Mouse (Mus musculus): ENCODE data around the gene Clns1a. TPM values are rescaled to one million over a fixed set of nuclear protein-coding genes. Genes with fewer than 3 reads are reported as not detected.
A peak's percentile ranks its signal among the peaks of the same experiment; 100 is the strongest.

The Clns1a gene
- total RNA-seq, 2 experiments from 2014 or later, result 82.2 to 84.6 TPM

DNA sequence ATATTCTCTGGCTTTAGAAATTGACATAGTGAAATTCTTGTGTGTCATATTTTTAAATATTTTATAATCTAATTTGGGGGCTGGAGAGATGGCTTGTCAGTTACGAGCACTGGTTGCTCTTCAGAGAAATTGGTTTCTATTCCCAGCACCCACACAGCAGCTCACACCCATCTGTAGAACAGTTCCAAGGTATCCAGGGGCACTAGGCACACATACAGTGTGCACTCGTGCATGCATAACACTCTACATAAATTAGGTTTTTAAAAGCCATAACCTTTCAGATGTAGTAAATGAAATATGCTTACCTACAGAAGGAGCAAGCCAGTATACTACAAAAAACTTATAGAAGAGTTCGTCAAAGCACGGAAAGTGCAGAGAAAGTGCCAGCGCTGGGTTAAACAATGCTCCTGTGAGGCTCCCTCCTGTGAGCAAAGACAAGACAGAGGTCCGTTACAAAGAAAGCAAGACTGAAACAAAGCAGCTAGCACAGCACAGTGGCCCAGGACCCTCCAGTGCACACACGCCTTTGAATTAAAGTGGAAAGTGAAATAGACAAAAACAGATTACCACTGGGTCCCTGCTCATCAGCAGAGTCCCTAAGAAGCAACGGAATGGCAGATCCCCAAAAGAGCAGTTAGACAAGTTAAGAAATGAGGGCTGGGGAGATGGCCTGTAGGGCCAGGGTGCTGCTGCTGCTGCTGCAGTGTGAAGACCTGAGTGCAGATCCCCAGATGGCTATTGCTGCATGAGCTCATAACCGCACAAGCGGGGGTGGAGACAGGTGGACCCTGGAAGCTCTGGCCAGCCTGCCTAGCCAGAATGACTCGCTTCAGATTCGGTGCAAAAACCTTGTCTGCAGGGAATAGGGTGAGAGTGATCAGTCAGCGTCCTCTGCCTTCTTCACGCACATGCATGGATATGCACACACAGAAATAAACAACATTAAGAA, 32.5 kb downstream of the Clns1a start:
- no peak for DNase-seq (ENCODE audit: extremely low spot score in 1 of 2, low spot score in 2 of 2)
- Histone ChIP-seq H3K4me3 (no peak overlapping the region), H3K27ac (no peak overlapping the region)
- TF ChIP-seq CTCF (IDR thresholded peaks at IDR 0.05), result no peak
- intact Hi-C loops (cut with DNase I), result no loop called here

DNA sequence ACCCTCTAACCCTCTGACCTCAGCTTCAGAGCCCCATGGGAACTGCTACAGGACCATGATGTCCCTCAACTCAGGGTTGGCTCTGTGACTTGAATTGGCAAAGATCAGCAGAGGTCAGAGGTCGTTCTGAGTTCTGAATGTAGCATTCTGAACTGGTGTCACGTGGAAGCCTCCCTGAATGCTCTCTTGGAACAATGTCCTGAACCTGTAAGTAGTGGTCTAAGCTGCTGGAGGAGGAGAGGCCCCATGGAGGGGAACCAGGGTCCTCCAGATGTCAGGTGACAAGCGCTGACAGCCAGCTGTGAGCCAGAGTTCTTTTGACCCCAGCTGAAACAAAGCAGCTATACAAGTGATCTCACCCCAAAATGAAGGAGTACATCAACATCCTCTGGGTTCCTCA, 34.0 kb downstream of the Clns1a start:
- DNase-seq (ENCODE audit: extremely low spot score in 1 of 2, low spot score in 2 of 2), result no peak
- no peak overlapping the region for H3K4me3 ChIP-seq
- H3K27ac ChIP-seq, result no peak overlapping the region
- intact Hi-C loops (cut with DNase I), result no loop called here
- TF ChIP-seq CTCF (IDR thresholded peaks at IDR 0.05), result no peak

DNA sequence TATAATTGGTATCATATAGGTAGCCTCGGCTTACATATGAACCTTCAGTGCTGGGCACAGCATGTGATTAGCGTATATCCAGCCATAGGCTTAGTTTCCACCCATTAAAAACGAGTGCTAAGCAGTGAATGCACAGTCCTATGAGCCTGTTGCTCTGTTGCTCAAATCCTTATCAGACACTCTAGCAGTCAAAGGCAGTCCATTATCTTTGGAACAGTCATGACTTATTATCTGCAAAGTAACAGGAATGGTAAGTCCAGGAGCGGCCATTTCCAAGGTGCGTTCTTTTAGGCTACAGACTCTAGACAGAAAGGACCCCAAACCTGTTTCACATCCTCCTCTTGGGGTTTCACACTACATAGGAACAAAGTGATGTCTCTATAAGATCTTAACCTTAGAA, 37.2 kb downstream of the Clns1a start:
- Histone ChIP-seq H3K4me3 (no peak overlapping the region), H3K27ac (no peak overlapping the region)
- no peak for DNase-seq (ENCODE audit: extremely low spot score in 1 of 2, low spot score in 2 of 2)
- intact Hi-C loops (cut with DNase I), result no loop called here
- TF ChIP-seq CTCF (IDR thresholded peaks at IDR 0.05), result no peak

DNA sequence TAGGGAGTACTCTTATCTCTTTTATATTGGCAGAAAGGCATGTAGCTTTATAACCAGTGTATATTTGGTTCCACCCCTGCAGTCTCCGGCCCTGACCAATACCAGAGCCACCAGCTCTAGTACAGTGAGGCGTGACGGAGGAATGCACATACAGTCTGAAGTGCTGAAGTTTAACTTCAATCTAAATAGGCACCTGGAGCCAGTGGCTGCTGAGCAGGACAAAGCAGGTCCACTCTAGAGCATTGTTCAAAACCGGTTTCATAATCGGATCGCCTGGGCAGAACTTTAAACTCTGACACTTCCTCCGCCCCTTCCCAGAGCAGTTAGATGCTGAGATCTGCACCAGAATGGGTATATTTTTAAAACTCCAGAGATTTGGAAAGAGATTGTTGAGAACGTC, 38.6 kb downstream of the Clns1a start:
- Histone ChIP-seq H3K27ac (no peak overlapping the region), H3K4me3 (peak overlapping the region; percentile 83; the same call in 1 of the 2 replicates)
- intact Hi-C loops (cut with DNase I), result no loop called here
- DNase-seq (ENCODE audit: extremely low spot score in 1 of 2, low spot score in 2 of 2), result no peak
- TF ChIP-seq CTCF (IDR thresholded peaks at IDR 0.05), result no peak

DNA sequence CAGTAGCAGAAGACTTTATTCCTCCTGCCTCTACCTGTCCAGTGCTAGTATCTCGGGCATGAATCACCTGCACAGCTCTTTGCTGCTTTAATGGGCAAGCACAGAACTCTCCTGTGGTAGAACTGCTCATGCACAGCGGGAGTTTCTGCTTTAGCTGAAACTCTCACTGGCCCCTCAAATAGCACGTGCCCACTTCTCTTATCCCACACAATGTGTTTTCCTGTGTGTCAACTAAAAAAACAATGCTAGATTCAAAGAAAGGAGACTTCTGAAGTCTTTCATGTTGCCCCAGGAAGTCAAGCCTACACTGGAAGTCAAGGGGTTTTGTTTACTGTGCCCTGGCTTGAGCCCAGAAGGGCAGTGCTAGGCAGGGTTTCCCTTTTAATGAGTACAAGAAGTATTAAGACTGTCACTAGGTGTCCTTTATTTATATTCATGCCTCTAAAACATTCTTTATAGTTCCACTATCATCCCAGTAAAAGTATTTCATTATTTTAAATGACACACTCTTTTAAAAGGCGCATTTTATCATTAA, 39.5 kb downstream of the Clns1a start:
- Histone ChIP-seq H3K4me3 (peak overlapping the region; percentile 83), H3K27ac (peak overlapping the region; percentile 44; the same call in 1 of the 2 replicates)
- no peak for DNase-seq (ENCODE audit: extremely low spot score in 1 of 2, low spot score in 2 of 2)
- TF ChIP-seq CTCF (IDR thresholded peaks at IDR 0.05), result no peak
- intact Hi-C loops (cut with DNase I), result no loop called here

DNA sequence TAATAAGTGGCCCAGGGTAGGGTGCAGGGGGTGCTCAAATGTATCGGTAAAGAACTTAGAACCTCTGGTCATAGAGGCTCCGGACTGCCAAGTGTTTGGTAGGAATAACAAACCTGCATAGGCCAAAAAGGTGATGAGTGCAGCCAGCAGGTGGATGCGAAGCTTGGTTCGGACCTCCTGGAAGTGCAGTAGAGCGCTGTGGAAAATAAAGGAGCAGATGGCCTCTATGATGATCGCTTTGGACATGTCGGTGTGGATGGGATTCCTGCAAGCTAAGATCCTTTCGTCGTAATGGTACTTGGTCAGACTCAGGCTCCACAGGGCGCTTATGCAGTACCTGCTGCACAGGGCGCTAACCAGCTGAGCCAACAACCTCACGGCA, 40.8 kb downstream of the Clns1a start:
- no peak for TF ChIP-seq CTCF (IDR thresholded peaks at IDR 0.05)

DNA sequence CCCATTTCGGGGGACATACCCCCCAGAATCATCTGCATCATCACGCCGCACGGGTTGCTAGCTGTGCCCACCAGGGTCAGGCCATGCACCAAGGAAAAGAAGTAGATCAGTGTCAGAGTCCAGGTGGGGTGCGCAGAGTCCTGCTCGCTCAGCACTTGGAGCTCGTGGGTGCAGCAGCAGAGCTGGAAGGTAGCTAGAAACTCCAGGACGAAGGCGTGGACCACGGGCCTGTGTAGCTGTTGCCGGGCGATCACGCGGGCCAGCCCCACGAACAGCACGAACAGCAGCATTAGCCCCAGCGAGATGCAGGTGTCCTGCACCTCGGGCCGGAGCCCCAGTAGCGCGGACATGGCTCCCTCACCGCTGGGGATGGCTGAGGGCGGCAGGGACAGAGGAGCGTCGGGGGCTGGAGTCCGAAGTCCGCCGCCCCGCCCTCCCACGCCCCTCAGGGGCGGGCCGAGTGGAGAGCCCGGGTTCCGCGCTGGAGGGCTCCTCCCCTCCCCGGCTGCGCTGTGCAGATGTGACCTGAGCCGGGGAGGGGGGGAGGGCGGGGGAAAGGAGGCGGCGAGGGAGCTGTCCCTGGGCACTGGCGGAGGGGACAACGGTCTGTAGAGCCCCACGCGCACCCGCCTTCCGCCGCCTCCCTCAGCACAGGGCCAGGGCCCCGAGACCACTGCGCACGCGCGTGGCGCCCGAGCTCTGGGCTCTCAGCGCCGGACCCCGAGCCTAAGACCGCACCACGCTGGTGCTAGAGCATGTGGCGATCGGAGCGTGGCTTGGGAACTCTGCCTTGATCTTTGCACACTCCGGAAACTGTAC, 41.4 kb downstream of the Clns1a start, which contains the start of gene Aqp11:
Gene Aqp11, minus strand, starts transcription at position 652 of the 819 bp plus-strand sequence.
- intact Hi-C loops (cut with DNase I), result no loop called here
- Histone ChIP-seq H3K27ac (peak within 1 kb of the TSS; percentile 84), H3K4me3 (peak within 1 kb of the TSS; percentile 83)
- no peak for TF ChIP-seq CTCF (IDR thresholded peaks at IDR 0.05)
- peak; percentile 74 to 77 for DNase-seq (ENCODE audit: extremely low spot score in 1 of 2, low spot score in 2 of 2)

More for the DNA sequence above, 40.8 kb downstream of the Clns1a start:
- H3K4me3 ChIP-seq, result peak overlapping the region; percentile 83
- DNase-seq (ENCODE audit: extremely low spot score in 1 of 2, low spot score in 2 of 2), result no peak
- intact Hi-C loops (cut with DNase I), result no loop called here
- peak overlapping the region; percentile 84 for H3K27ac ChIP-seq

DNA sequence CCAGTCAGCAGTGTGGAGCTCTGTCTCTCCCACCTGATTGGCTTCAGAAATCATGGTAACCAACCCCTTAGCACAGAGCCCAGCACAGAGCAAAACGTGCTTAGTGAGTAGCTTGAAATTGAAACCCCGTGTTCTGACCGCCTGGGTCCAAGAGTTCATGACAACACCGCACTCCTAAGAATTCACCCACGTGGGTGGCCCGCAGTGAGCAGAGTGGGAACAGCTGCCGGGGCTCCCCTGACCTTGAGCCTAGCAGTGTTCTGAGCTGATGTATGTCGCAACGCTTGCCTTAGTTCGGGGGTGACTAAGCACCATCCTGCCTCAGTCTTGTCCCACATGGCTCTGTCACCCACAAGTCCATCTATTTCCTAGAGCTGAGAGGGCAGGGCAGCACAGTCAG, 44.5 kb downstream of the Clns1a start:
- DNase-seq (ENCODE audit: extremely low spot score in 1 of 2, low spot score in 2 of 2), result no peak
- no peak overlapping the region for H3K27ac ChIP-seq
- intact Hi-C loops (cut with DNase I), result no loop called here
- no peak for TF ChIP-seq CTCF (IDR thresholded peaks at IDR 0.05)
- no peak overlapping the region for H3K4me3 ChIP-seq

DNA sequence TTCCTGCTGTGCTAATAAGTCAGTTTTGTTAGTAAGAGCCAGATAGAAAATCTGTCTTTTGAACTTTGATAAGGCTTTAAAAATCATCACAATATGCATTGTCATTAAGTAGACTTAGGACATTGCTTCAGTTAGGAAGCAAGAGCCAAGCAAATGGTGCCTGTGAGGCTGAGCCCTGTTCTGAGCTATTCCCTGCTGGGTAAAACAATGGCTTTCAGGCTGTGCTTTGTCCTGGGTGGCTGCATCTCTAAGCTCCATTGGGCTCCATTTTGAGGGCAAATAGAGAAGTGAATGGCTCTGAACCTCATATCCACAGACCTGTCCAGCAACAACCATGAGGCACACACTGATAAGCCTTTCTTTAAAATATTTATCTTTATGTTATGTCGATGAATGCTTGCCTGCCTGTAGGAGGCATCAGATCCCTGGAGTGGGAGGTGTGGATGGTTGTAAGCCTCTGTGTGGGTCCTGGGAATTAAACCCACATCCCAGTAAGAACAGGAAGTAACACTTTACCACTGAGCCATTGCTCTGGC, 45.4 kb downstream of the Clns1a start:
- DNase-seq (ENCODE audit: extremely low spot score in 1 of 2, low spot score in 2 of 2), result no peak
- TF ChIP-seq CTCF (IDR thresholded peaks at IDR 0.05), result no peak
- intact Hi-C loops (cut with DNase I), result no loop called here
- Histone ChIP-seq H3K4me3 (no peak overlapping the region), H3K27ac (no peak overlapping the region)

DNA sequence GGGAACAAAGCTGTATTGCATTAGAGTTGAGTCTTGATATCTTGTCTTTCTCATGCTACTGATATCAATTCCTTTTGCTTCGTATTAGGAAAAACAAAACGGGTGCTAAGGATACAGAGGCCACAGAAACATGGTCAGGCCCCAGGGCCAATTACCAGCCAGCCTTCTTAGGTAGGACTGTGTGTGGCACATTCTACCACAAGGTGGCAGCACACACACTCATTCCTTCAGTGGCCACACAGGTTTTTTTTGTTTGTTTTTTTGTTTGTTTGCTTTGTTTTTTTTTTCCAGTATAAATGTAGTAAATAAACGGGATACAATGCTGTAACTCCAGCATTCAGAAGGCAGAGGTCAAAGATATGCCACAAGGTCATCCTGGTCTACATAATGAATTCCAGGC, 48.9 kb downstream of the Clns1a start:
- TF ChIP-seq CTCF (IDR thresholded peaks at IDR 0.05), result peak; percentile 96
- H3K4me3 ChIP-seq, result no peak overlapping the region
- intact Hi-C loops (cut with DNase I), result loop anchor here (1.0 to 5.0 kb wide), 4 partner anchors 142 to 376 kb away; no protein-coding TSS in a partner anchor
- DNase-seq (ENCODE audit: extremely low spot score in 1 of 2, low spot score in 2 of 2), result peak in 1 of 2 experiments; percentile 62
- no peak overlapping the region for H3K27ac ChIP-seq

DNA sequence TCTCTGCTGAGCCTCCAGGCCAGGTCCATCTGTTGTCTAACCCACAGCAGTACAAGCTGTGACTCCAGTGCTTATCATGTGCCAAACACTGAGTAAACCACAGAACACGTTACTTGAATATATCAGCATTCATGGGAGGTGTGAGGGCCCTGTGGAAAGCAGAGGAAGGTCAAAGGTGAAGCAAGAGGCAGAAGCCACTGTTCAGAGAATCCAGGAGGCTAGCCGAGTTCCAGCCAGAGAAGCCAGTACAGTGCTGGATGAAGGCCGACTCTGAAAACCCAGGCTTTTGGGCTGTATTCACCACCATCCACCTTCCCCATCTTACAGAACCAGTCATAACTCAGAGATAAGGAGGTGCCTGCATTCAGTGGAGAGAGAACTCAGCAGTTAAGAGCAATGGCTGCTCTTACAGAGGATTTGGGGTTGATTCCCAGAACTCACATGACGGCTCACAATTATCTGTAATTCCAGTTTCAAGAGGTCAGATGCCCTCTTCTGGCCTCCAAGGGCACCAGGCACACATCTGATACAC, 50.8 kb downstream of the Clns1a start:
- Histone ChIP-seq H3K4me3 (no peak overlapping the region), H3K27ac (no peak overlapping the region)
- TF ChIP-seq CTCF (IDR thresholded peaks at IDR 0.05), result no peak
- intact Hi-C loops (cut with DNase I), result loop anchor here (5.0 kb wide), 2 partner anchors 140 to 165 kb away; no protein-coding TSS in a partner anchor
- DNase-seq (ENCODE audit: extremely low spot score in 1 of 2, low spot score in 2 of 2), result no peak
